Mouse (Mus musculus) urinary bladder, adult 2 months (tissue): Measurements from ENCODE around the gene Olfr853. TPM values are rescaled to one million over a fixed set of nuclear protein-coding genes. Genes with fewer than 3 reads are reported as not detected.

Source experiments
- DNase-seq: peaks from one replicate; pipeline ENCODE4 v3.0.0; 2022; ENCODE audit warnings: low spot score
- polyA plus RNA-seq: library from polyadenylated mRNA; depleted of rRNA; stranded (reverse); fragments of >200 nt; gene quantifications from 2 replicates; pipeline ENCODE4 v1.2.3, GENCODE M21; 2012; rRNA removed

Olfr853 gene
- not detected in 2 replicates for polyA plus RNA-seq

- no peak for DNase-seq
Measured at GRCm38 (mm10) chr9:19540976-19541375, at the start of gene Olfr853. TSS of gene Olfr853 (minus strand) at chr9:19541076.

DNA sequence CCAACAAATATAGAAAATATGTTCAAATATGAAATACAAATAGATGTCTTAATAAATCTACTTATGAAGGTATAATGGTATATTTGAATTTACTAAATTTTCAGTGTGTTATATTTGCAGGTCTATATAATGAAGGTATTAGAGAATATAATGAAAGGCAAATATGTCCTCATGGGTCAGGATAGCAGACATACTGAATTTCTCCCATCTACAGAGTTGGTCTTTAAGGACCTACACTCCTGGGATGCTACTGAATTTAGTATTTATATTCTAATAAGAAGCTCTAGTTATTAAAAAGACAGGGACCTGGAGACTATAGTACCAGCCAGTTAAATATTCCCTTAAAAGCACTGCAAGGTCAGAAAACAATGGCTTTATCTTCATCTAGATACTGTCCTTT is 41.4 kb upstream of the Olfr853 start, which contains the start of gene Olfr855:
Gene Olfr855 (plus strand): TSS at position 301 of the 400 bp plus-strand sequence.
- no peak for DNase-seq

DNA sequence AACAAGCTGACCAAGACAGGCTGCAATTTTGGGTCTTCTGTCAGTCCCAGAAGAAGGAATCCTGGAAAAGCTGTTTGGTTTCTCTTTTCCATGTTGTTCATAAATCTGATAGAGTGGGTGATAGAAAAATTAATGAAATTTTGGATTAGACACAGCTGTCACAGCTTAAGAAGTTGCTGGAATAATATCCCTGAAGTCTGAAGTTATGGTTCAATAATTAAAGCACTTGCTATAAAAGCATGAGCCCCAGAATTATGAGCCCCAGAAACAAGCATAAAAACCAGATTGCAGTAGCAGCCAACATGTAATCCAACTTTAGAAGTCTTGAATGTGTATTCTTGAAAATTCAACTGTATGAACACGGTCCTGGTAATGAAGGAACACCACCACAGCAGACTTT is 26.4 kb upstream of the Olfr853 start, which contains the start of gene Olfr854:
Gene Olfr854 (minus strand): TSS at position 101 of the 400 bp plus-strand sequence.
- DNase-seq, result no peak

DNA sequence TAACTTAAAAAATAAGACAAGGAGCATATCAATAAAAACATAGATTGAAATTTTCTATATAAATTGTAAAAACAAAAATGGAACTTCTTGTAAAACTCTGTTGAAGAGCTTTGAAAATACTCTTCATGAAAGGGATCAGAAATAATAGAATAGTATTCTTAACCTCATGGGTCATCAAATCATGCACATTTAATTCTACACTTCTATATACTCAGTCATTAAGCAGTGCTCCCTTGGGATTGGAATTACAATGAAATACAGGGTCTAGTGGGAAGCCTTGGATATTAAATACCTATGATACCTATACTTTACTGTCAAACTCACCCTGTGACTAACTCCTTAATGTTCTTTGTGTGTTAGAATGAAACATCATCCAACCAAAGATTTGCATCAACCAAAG is 47.9 kb downstream of the Olfr853 start, which contains the start of gene Olfr851:
Gene Olfr851 (plus strand): TSS at position 301 of the 400 bp plus-strand sequence.
- no peak for DNase-seq

Other genes starting within 250 kb of the Olfr853 start
- not detected in 2 replicates for gene Olfr844, start 224.7 kb downstream of the Olfr853 start, polyA plus RNA-seq
- gene Olfr845, start 204.6 kb downstream of the Olfr853 start, polyA plus RNA-seq, result not detected in 2 replicates
- gene Olfr846, start 177.1 kb downstream of the Olfr853 start, polyA plus RNA-seq, result not detected in 2 replicates
- not detected in 2 replicates for gene Olfr847, start 162.4 kb downstream of the Olfr853 start, polyA plus RNA-seq
- not detected in 2 replicates for gene Olfr849, start 100.8 kb downstream of the Olfr853 start, polyA plus RNA-seq
- not detected in 2 replicates for gene Olfr850, start 62.8 kb downstream of the Olfr853 start, polyA plus RNA-seq
- not detected in 2 replicates for gene Olfr851, start 47.8 kb downstream of the Olfr853 start, polyA plus RNA-seq
- gene Olfr854, start 26.3 kb upstream of the Olfr853 start, polyA plus RNA-seq, result not detected in 2 replicates
- not detected in 2 replicates for gene Olfr855, start 41.5 kb upstream of the Olfr853 start, polyA plus RNA-seq
- gene Zfp317, start 81.0 kb upstream of the Olfr853 start, polyA plus RNA-seq, result 20.5 and 21.4 TPM in 2 replicates
- gene Olfr857, start 168.4 kb upstream of the Olfr853 start, polyA plus RNA-seq, result 0.03 and 0.11 TPM in 2 replicates
- not detected in 2 replicates for gene Olfr58, start 239.2 kb upstream of the Olfr853 start, polyA plus RNA-seq